Mouse (Mus musculus) ES-E14 (cell line): ENCODE measurements around the gene Tor1b. TPM values are rescaled to one million over a fixed set of nuclear protein-coding genes. Genes with fewer than 3 reads are reported as not detected.
"Not testable (repeated sequence)": the region's sequence is repeated elsewhere in the genome, so short reads cannot be mapped to it uniquely, and the experiment has no call there.

Source experiments
- DNase-seq: peaks from one replicate; pipeline ENCODE4 v3.0.0-alpha.2; 2013; ENCODE audit warnings: low read depth, low spot score
- H3K27ac ChIP-seq: 2 replicates; pipeline ENCODE4 v1.5.1; 2012; ENCODE audit warnings: low read depth, mild to moderate bottlenecking, low read length, moderate library complexity, mixed read lengths; ENCODE audit not compliant: poor library complexity, insufficient read depth, severe bottlenecking
- H3K36me3 ChIP-seq: 2 replicates; pipeline ENCODE4 v1.6.1; 2012; ENCODE audit warnings: mild to moderate bottlenecking, low read length, moderate library complexity, mixed read lengths; ENCODE audit not compliant: control insufficient read depth, poor library complexity, insufficient read depth, severe bottlenecking
- H3K4me1 ChIP-seq, 2 experiments: fragments of 150-350 bp in 1 of 2; sonication (generic) in 1 of 2; 2 replicates each; pipeline ENCODE4 v1.6.1; 2012; ENCODE audit warnings: low read length in 2 of 2, mild to moderate bottlenecking in 1 of 2, mixed read lengths in 1 of 2; ENCODE audit not compliant: control insufficient read depth in 2 of 2, insufficient read depth in 2 of 2, poor library complexity in 1 of 2
- H3K4me3 ChIP-seq, 2 experiments: fragments of 150-350 bp in 1 of 2; sonication (generic) in 1 of 2; 2 replicates each; pipeline ENCODE4 v1.5.1; 2012; ENCODE audit warnings: low read length in 2 of 2, low read depth in 1 of 2, mild to moderate bottlenecking in 1 of 2, mixed read lengths in 1 of 2; ENCODE audit not compliant: insufficient read depth in 1 of 2, poor library complexity in 1 of 2, severe bottlenecking in 1 of 2
- H3K9ac ChIP-seq: 2 replicates; pipeline ENCODE4 v1.6.1; 2012; ENCODE audit warnings: low read depth, mild to moderate bottlenecking, low read length, mixed read lengths; ENCODE audit not compliant: poor library complexity, insufficient read depth, severe bottlenecking
- H3K9me3 ChIP-seq: fragments of 150-350 bp; sonication (generic); 2 replicates; pipeline ENCODE4 v1.6.1; 2012; ENCODE audit warnings: low read depth, mild to moderate bottlenecking, low read length; ENCODE audit not compliant: control insufficient read depth, insufficient read depth
- CHD2 ChIP-seq: IDR thresholded peaks from 2 replicates; pipeline ENCODE4 v1.6.1; 2014; ENCODE audit warnings: mild to moderate bottlenecking, low read depth, low read length, inconsistent platforms
- HCFC1 ChIP-seq: IDR thresholded peaks from 2 replicates; pipeline ENCODE4 v1.6.1; 2012; ENCODE audit warnings: low read length, inconsistent platforms, borderline replicate concordance; ENCODE audit not compliant: insufficient read depth
- MAFK ChIP-seq: IDR thresholded peaks from 2 replicates; pipeline ENCODE4 v1.6.1; 2014; ENCODE audit warnings: mild to moderate bottlenecking, low read depth, low read length, inconsistent platforms; ENCODE audit not compliant: insufficient read depth
- ZC3H11A ChIP-seq: IDR thresholded peaks from 2 replicates; pipeline ENCODE4 v1.6.1; 2012; ENCODE audit warnings: low read depth, mild to moderate bottlenecking, inconsistent platforms, low read length, borderline replicate concordance
- ZNF384 ChIP-seq: IDR thresholded peaks from 2 replicates; pipeline ENCODE4 v1.6.1; 2012; ENCODE audit warnings: low read depth, low read length, inconsistent platforms
- in situ Hi-C, 2 experiments: fragments of 600-800 bp; cut with MboI; formaldehyde crosslinking; loops; one replicate each; pipeline ENCODE4 v1.15.1; 2025; ENCODE audit warnings: low sequenced_read_pairs in 2 of 2, inconsistent platforms in 1 of 2; ENCODE audit not compliant: unreplicated experiment in 2 of 2
- total RNA-seq: library from RNA; depleted of rRNA; stranded (reverse); fragments of 300-350 nt; gene quantifications from 2 replicates; pipeline ENCODE4 v1.2.3, GENCODE M21; 2012

Gene Tor1b
- total RNA-seq, 1 experiment: 67.8 TPM

DNA sequence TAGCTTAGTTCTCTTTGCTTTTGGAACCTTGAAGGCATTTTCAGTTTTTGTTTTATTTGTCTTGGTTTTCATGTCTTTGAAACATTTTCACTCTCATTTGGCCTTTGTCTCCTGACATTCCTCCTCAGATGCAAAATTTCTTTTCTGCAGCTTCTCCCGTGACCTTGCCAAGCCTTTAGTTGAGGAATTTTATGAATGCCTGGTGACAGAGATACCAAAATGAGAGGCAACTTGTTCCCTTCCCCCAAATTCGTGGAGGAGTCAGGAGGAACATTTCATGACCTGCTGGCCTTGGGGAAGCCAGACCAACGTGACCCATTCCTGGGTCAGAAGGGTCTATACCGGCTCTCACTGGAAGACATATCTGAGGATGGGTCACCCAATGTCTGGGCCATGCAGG lies 46.1 kb upstream of the Tor1b start:
- in situ Hi-C loops: no loop called here
- Histone ChIP-seq H3K4me3 (no peak overlapping the region), H3K9ac (no peak overlapping the region), H3K27ac (no peak overlapping the region), H3K4me1 (peaks cover 3 to 12% of the 10 kb centered on the region in 2 experiments; a peak in 2 of 4 replicates), H3K9me3 (no peaks in the 10 kb centered on the region), H3K36me3 (no peaks in the 10 kb centered on the region)
- no peak for DNase-seq
- TF ChIP-seq ZC3H11A (no peak), CHD2 (no peak), HCFC1 (no peak), ZNF384 (no peak), MAFK (no peak)

DNA sequence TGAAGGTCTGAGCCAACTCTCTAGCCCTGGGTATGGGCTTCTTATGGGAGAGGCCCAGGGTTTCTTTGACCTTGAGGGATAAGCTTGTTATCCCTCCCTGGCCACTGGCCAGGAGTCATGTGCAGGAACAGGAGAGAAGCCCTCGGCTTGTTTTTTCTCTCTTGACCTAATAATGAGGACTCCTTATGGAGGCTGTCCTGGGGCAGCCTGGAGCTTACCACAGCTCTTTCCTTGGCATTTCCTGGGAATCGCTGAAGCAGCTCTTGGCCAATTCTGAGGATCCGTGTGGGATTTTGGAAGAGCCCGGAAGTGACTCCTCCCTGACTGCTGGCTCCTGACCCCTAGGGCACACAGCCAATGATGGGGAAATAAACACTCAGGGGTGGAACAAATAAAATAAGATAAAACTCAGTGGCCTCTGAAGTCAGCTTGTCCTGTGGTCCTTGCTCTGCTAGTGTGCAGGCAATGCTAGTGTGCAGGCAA lies 40.4 kb upstream of the Tor1b start:
- no peaks in the 10 kb centered on the region for H3K36me3 ChIP-seq
- no peak overlapping the region for H3K9ac ChIP-seq
- H3K27ac ChIP-seq: no peak overlapping the region
- no peaks in the 10 kb centered on the region for H3K9me3 ChIP-seq
- H3K4me3 ChIP-seq: no peak overlapping the region
- no peak for TF ChIP-seq HCFC1
- TF ChIP-seq CHD2: no peak
- no peak for TF ChIP-seq ZNF384
- no peak for TF ChIP-seq ZC3H11A
- no peak for TF ChIP-seq MAFK
- in situ Hi-C loops: no loop called here
- no peak for DNase-seq
- peaks cover 0 to 10% of the 10 kb centered on the region in 2 experiments; a peak in 2 of 4 replicates for H3K4me1 ChIP-seq

DNA sequence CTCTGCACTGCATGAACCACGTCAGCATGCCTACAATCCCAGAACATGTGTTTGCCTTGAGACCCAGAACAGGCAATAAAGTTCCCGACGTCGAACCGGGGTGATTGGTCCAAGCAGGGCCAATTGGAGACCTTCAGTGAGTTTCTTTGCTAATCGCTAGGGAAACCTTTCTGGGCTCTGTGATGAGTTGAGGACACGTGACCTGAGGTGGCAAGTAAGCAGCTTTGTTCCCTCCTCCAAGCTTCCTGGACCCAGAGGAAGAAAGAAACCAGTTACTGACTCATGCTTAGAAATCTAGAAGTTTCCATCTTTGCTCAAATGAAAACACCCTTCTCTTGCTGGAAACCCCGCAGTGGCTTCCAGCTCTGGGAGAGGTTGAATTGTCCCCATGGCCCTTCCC lies 39.7 kb upstream of the Tor1b start:
- DNase-seq: no peak
- TF ChIP-seq MAFK (no peak), ZNF384 (no peak), HCFC1 (no peak), ZC3H11A (no peak), CHD2 (no peak)
- no peak overlapping the region for H3K27ac ChIP-seq
- H3K9me3 ChIP-seq: no peaks in the 10 kb centered on the region
- H3K36me3 ChIP-seq: no peaks in the 10 kb centered on the region
- no peak overlapping the region for H3K9ac ChIP-seq
- peaks cover under 1 to 10% of the 10 kb centered on the region in 2 experiments; a peak in 3 of 4 replicates for H3K4me1 ChIP-seq
- in situ Hi-C loops: no loop called here
- no peak overlapping the region for H3K4me3 ChIP-seq

DNA sequence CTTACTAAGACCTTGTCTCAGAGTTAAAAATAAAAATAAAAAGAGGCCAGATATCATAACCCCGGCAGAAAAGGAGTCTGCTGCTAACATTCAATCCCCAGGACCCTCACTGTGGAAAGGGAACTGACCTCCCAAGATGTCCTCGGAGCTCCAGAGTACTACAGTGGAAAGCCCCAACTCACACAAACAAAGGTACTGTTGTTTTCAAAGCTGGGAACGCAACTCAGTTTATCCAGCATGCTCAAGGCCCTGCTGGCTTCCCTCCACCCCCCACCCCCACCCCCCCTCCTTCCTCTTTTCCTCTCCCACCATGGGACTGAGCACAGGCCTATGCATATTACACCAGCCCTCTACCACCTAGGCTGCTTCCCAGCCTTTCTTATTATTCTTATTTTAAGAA lies 37.9 kb upstream of the Tor1b start:
- Histone ChIP-seq H3K9me3 (no peaks in the 10 kb centered on the region), H3K9ac (no peak overlapping the region), H3K4me1 (peaks cover 4 to 21% of the 10 kb centered on the region in 2 experiments; a peak in 3 of 4 replicates), H3K4me3 (no peak overlapping the region), H3K27ac (no peak overlapping the region), H3K36me3 (no peaks in the 10 kb centered on the region)
- DNase-seq: no peak
- TF ChIP-seq CHD2: no peak
- no peak for TF ChIP-seq HCFC1
- no peak for TF ChIP-seq ZC3H11A
- no peak for TF ChIP-seq MAFK
- no peak for TF ChIP-seq ZNF384
- in situ Hi-C loops: no loop called here

DNA sequence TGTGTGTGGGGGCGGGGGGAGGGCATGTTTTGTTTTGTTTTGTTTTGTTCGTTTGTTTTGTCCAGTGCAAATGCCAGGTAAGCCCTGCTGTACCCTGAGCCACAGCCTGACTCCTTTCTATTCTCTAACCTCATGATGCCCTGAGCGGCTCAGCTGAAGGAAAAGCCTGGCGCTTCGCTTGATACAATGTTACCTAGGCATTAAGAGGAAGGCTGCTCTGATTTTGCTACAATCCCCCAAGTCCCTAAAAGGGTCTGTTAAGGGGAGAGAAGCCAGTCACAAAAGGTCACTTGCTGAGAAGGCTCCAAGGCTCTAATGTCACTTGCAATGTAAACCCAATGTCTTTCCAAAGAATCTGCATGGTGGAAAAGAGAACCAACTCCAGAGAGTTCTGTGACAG lies 37.4 kb upstream of the Tor1b start:
- no peak for TF ChIP-seq ZC3H11A
- TF ChIP-seq HCFC1: no peak
- no peak for TF ChIP-seq ZNF384
- TF ChIP-seq CHD2: no peak
- H3K4me1 ChIP-seq: peaks cover 4 to 21% of the 10 kb centered on the region in 2 experiments; a peak in 3 of 4 replicates
- H3K27ac ChIP-seq: no peak overlapping the region
- no peak overlapping the region for H3K9ac ChIP-seq
- no peak for DNase-seq
- in situ Hi-C loops: no loop called here
- H3K4me3 ChIP-seq: no peak overlapping the region
- no peaks in the 10 kb centered on the region for H3K36me3 ChIP-seq
- H3K9me3 ChIP-seq: no peaks in the 10 kb centered on the region

DNA sequence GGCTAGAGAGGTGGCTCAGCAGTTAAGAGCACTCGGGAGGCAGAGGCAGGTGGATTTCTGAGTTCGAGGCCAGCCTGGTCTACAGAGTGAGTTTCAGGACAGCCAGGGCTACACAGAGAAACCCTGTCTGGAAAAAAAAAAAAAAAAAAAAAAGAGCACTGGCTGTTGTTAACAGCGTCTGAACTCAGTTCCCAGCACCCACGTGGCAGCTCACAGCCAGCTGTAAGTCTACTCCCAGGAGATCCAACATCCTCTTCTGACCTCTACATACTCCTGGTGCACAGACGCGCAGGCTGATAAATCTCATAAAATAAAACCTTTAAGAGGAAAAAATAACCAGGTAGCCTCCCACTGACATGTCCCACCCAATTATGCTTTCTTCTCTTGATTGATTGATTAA lies 36.8 kb upstream of the Tor1b start:
- H3K4me3 ChIP-seq, H3K9me3 ChIP-seq, in situ Hi-C loops, DNase-seq, H3K9ac ChIP-seq, H3K27ac ChIP-seq, H3K36me3 ChIP-seq: not testable (repeated sequence)
- H3K4me1 ChIP-seq: peaks cover 4 to 21% of the 10 kb centered on the region in 2 experiments; a peak in 3 of 4 replicates
